Mouse (Mus musculus): ENCODE data around the gene Ncbp3.

- TF ChIP-seq CTCF (IDR thresholded peaks at IDR 0.05; ENCODE audit: low read depth) (no peak), EP300 (IDR thresholded peaks at IDR 0.05; ENCODE audit: low read depth) (no peak)
Measured at GRCm38 (mm10) chr11:73077211-73077720, 29.7 kb downstream of the Ncbp3 start.

All from heart, postnatal 0 days (tissue).